Mouse (Mus musculus): Measurements from ENCODE around the gene Kcnj6.
"Not testable (repeated sequence)": the region's sequence is repeated elsewhere in the genome, so short reads cannot be mapped to it uniquely, and the experiment has no call there.

The Kcnj6 gene

GRCm38 (mm10) chr16:94850393-94850792, 147.1 kb downstream of the Kcnj6 start:
- no peak for DNase-seq (ENCODE audit: low spot score)

GRCm38 (mm10) chr16:94845996-94846395, 151.5 kb downstream of the Kcnj6 start:
- DNase-seq (ENCODE audit: low spot score) = no peak

- no peak for DNase-seq (ENCODE audit: low spot score)
Observed at GRCm38 (mm10) chr16:94844769-94845168, 152.7 kb downstream of the Kcnj6 start.

- DNase-seq (ENCODE audit: low spot score) = no peak
Observed at GRCm38 (mm10) chr16:94839398-94839797, 158.1 kb downstream of the Kcnj6 start.

GRCm38 (mm10) chr16:94837881-94838280, 159.6 kb downstream of the Kcnj6 start:
- DNase-seq (ENCODE audit: low spot score) = no peak

- no peak for DNase-seq (ENCODE audit: low spot score)
Observed at GRCm38 (mm10) chr16:94834502-94834901, 163.0 kb downstream of the Kcnj6 start.

- DNase-seq (ENCODE audit: low spot score) = no peak
Observed at GRCm38 (mm10) chr16:94828166-94828565, 169.3 kb downstream of the Kcnj6 start.

GRCm38 (mm10) chr16:94827092-94827585, 170.4 kb downstream of the Kcnj6 start:
- DNase-seq (ENCODE audit: low spot score) = no peak

GRCm38 (mm10) chr16:94825274-94825673, 172.2 kb downstream of the Kcnj6 start:
- DNase-seq (ENCODE audit: low spot score) = no peak

- DNase-seq (ENCODE audit: low spot score) = no peak
Observed at GRCm38 (mm10) chr16:94822611-94823010, 174.9 kb downstream of the Kcnj6 start.

GRCm38 (mm10) chr16:94821610-94822009, 175.9 kb downstream of the Kcnj6 start:
- no peak for DNase-seq (ENCODE audit: low spot score)

GRCm38 (mm10) chr16:94816391-94816790, 181.1 kb downstream of the Kcnj6 start:
- DNase-seq (ENCODE audit: low spot score) = no peak

GRCm38 (mm10) chr16:94815891-94816290, 181.6 kb downstream of the Kcnj6 start:
- DNase-seq (ENCODE audit: low spot score) = no peak

- not testable (repeated sequence) for DNase-seq (ENCODE audit: low spot score)
Observed at GRCm38 (mm10) chr16:94809286-94809685, 188.2 kb downstream of the Kcnj6 start.

- DNase-seq (ENCODE audit: low spot score) = no peak
Observed at GRCm38 (mm10) chr16:94798241-94798640, 199.3 kb downstream of the Kcnj6 start.

GRCm38 (mm10) chr16:94797366-94797765, 200.1 kb downstream of the Kcnj6 start:
- DNase-seq (ENCODE audit: low spot score) = no peak

- DNase-seq (ENCODE audit: low spot score) = no peak
Observed at GRCm38 (mm10) chr16:94793041-94793440, 204.5 kb downstream of the Kcnj6 start.

- DNase-seq (ENCODE audit: low spot score) = no peak
Observed at GRCm38 (mm10) chr16:94789958-94790357, 207.5 kb downstream of the Kcnj6 start.

- DNase-seq (ENCODE audit: low spot score) = no peak
Observed at GRCm38 (mm10) chr16:94788716-94789115, 208.8 kb downstream of the Kcnj6 start.

- no peak for DNase-seq (ENCODE audit: low spot score)
Observed at GRCm38 (mm10) chr16:94788165-94788564, 209.3 kb downstream of the Kcnj6 start.

- DNase-seq (ENCODE audit: low spot score) = no peak
Observed at GRCm38 (mm10) chr16:94785873-94786272, 211.6 kb downstream of the Kcnj6 start.

GRCm38 (mm10) chr16:94783696-94784095, 213.8 kb downstream of the Kcnj6 start:
- DNase-seq (ENCODE audit: low spot score) = no peak

- no peak for DNase-seq (ENCODE audit: low spot score)
Observed at GRCm38 (mm10) chr16:94782110-94782946, 215.2 kb downstream of the Kcnj6 start.

GRCm38 (mm10) chr16:94773928-94774327, 223.6 kb downstream of the Kcnj6 start:
- DNase-seq (ENCODE audit: low spot score) = no peak

All from MN1 (cell line).